Mouse (Mus musculus): Measurements from ENCODE around the gene Mex3a. TPM values are rescaled to one million over a fixed set of nuclear protein-coding genes. Genes with fewer than 3 reads are reported as not detected.

Gene Mex3a
- polyA plus RNA-seq, 1 experiment: 8.1 TPM

DNA sequence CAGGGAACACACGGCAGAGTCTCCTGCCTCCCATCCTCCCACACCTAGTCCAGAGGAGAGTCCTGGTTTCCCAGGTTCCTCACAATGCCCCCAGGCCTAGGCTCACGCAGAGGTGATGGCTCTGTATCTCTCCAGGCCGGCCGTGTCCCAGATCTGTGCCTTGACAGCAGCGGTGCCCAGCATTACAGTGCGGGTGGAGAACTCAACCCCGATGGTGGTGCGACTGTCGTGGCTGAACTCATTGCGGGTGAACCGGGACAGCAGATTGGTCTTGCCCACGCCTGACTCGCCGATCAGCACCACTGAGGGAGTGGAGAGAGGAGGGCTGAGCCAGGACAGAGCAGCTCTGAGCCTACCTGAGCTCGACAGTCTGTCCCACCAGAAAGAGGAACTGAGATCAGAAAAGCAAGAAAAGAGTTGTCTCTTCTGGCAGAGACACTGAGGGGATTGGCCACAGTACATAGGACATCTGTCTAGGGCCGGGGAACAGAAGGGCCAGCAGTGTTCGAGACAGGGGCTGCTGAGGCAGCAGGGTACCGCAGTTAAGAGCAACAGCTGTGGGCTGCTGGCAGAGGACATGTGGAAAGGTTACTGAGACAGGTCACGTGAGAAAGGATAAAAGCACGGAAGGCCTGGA is 12.9 kb downstream of the Mex3a start:
- Histone ChIP-seq H3ac (ENCODE audit: control insufficient read depth, insufficient read length) (no peak overlapping the region), H3K27me3 (ENCODE audit: control insufficient read depth, insufficient read depth, insufficient read length) (no peaks in the 10 kb centered on the region), H3K79me2 (ENCODE audit: control insufficient read depth, insufficient read depth) (no peaks in the 10 kb centered on the region), H3K4me3 (no peak overlapping the region), H3K4me2 (ENCODE audit: low read depth) (no peak overlapping the region), H3K36me3 (ENCODE audit: control insufficient read depth, insufficient read depth) (no peaks in the 10 kb centered on the region)
- no peak for TF ChIP-seq CEBPB (IDR thresholded peaks at IDR 0.05; ENCODE audit: insufficient read depth, poor library complexity, severe bottlenecking)
- TF ChIP-seq MAX (IDR thresholded peaks at IDR 0.05; ENCODE audit: low read depth): no peak
- TF ChIP-seq REST (IDR thresholded peaks at IDR 0.05; ENCODE audit: insufficient read depth, insufficient read length): no peak
- TF ChIP-seq MYOD1 (IDR thresholded peaks at IDR 0.05; ENCODE audit: control insufficient read depth in 1 of 3, insufficient read length in 2 of 3, low read depth in 2 of 3): no peak
- TF ChIP-seq POLR2AphosphoS2 (IDR thresholded peaks at IDR 0.05; ENCODE audit: insufficient read length, low read depth): no peak
- TF ChIP-seq SRF (IDR thresholded peaks at IDR 0.05; ENCODE audit: control insufficient read depth, insufficient read length, low read depth): no peak
- TF ChIP-seq TCF12 (IDR thresholded peaks at IDR 0.05; ENCODE audit: insufficient read depth, poor library complexity, severe bottlenecking): no peak
- no peak for TF ChIP-seq POLR2A (IDR thresholded peaks at IDR 0.05; ENCODE audit: insufficient read length, low read depth)
- no peak for TF ChIP-seq E2F4 (IDR thresholded peaks at IDR 0.05; ENCODE audit: insufficient read depth)
- TF ChIP-seq TCF3 (IDR thresholded peaks at IDR 0.05; ENCODE audit: insufficient read length, low read depth): no peak
- no peak for TF ChIP-seq USF1 (IDR thresholded peaks at IDR 0.05; ENCODE audit: low read depth)
- no peak for TF ChIP-seq MYOG (IDR thresholded peaks at IDR 0.05; ENCODE audit: control insufficient read depth in 1 of 3, insufficient read depth in 1 of 3, insufficient read length in 2 of 3, low read depth in 2 of 3)

DNA sequence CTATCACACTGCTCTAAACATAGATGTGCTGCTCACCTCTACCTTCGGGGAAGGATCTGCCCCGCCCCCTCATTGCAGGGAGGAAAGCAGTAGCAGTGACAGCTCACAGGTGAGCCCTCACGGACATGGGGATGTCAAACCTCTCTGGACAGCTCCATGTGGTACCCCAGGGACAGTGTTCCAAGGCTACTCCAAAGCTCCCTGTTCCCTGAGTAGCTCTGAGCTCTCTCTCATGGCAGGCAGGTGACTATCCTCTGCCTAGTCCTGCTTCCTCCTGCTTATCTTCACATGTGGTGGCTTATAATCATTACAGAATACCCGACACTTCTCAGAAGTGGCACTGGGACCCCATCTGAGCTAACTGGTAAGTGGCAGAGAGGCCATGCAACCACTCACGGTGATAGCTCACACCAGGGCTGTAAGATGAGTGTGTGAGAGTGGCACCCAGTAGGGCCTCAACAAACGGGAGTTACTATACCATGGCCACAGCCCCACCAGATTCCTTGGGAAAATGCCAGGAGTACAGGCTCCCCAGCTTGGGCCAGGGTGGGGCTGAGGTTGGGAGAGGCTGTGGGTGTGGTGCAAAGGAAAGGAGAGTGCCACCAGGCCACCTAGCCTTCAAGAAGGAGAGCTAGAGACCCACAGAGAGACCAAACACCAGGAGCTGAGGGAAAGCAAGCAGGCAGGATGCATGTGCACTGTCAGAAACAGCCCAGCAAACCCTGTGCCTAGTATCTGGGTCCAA is 14.7 kb downstream of the Mex3a start:
- peaks cover 7% of the 10 kb centered on the region for H3K79me2 ChIP-seq (ENCODE audit: control insufficient read depth, insufficient read depth)
- no peaks in the 10 kb centered on the region for H3K36me3 ChIP-seq (ENCODE audit: control insufficient read depth, insufficient read depth)
- no peak overlapping the region for H3K4me3 ChIP-seq
- no peak overlapping the region for H3K4me2 ChIP-seq (ENCODE audit: low read depth)
- no peaks in the 10 kb centered on the region for H3K27me3 ChIP-seq (ENCODE audit: control insufficient read depth, insufficient read depth, insufficient read length)
- TF ChIP-seq TCF3 (IDR thresholded peaks at IDR 0.05; ENCODE audit: insufficient read length, low read depth) (no peak), REST (IDR thresholded peaks at IDR 0.05; ENCODE audit: insufficient read depth, insufficient read length) (no peak), SRF (IDR thresholded peaks at IDR 0.05; ENCODE audit: control insufficient read depth, insufficient read length, low read depth) (no peak), MYOG (IDR thresholded peaks at IDR 0.05; ENCODE audit: control insufficient read depth in 1 of 3, insufficient read depth in 1 of 3, insufficient read length in 2 of 3, low read depth in 2 of 3) (no peak), MYOD1 (IDR thresholded peaks at IDR 0.05; ENCODE audit: control insufficient read depth in 1 of 3, insufficient read length in 2 of 3, low read depth in 2 of 3) (no peak), USF1 (IDR thresholded peaks at IDR 0.05; ENCODE audit: low read depth) (no peak), POLR2AphosphoS2 (IDR thresholded peaks at IDR 0.05; ENCODE audit: insufficient read length, low read depth) (no peak), POLR2A (IDR thresholded peaks at IDR 0.05; ENCODE audit: insufficient read length, low read depth) (no peak), E2F4 (IDR thresholded peaks at IDR 0.05; ENCODE audit: insufficient read depth) (no peak), TCF12 (IDR thresholded peaks at IDR 0.05; ENCODE audit: insufficient read depth, poor library complexity, severe bottlenecking) (no peak)
- no peak overlapping the region for H3ac ChIP-seq (ENCODE audit: control insufficient read depth, insufficient read length)

DNA sequence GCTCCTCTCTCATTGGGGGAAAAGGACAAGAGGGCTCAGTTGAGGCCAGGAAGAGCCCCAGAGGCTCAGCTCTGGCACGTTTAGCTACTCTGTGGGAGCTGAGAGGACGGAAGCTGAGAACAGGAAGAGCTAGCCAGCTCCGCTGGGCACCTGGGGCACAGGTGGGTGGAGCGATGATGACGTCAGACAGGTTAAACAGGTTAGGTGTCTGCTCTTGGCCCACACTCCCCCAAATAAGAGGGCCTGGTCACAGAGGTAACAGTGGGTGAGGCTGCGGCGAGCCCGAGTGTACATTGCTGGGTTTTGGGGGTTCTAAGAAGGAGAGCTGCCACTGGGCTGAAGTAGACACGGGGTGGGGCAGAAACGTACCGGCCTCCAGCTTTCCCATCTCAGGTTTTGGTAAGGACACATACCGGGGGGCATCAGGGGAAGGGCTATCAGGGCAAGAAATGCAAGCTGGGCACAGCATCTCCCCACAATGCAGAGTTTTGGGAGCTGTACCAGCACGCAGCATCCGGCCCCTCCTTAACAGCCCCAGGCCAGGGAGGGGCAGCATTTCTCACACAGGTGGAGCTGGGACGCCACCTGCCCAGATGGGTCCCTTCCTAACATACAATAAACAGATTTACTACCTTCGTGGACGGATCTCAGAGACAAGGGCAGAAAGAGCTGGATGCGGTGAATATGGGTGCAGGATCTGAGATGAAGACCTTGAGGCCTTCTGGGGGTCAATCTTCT is 16.2 kb downstream of the Mex3a start, which contains the start of gene Rab25:
TSS of gene Rab25 (minus strand) at position 121 of the 738 bp plus-strand sequence.
- no peak within 1 kb of the TSS for H3ac ChIP-seq (ENCODE audit: control insufficient read depth, insufficient read length)
- TF ChIP-seq E2F4 (IDR thresholded peaks at IDR 0.05; ENCODE audit: insufficient read depth): no peak
- no peak for TF ChIP-seq POLR2A (IDR thresholded peaks at IDR 0.05; ENCODE audit: insufficient read length, low read depth)
- TF ChIP-seq MYOG (IDR thresholded peaks at IDR 0.05; ENCODE audit: control insufficient read depth in 1 of 3, insufficient read depth in 1 of 3, insufficient read length in 2 of 3, low read depth in 2 of 3): no peak
- no peak for TF ChIP-seq MAX (IDR thresholded peaks at IDR 0.05; ENCODE audit: low read depth)
- TF ChIP-seq SRF (IDR thresholded peaks at IDR 0.05; ENCODE audit: control insufficient read depth, insufficient read length, low read depth): no peak
- TF ChIP-seq TCF3 (IDR thresholded peaks at IDR 0.05; ENCODE audit: insufficient read length, low read depth): no peak
- TF ChIP-seq REST (IDR thresholded peaks at IDR 0.05; ENCODE audit: insufficient read depth, insufficient read length): no peak
- no peak for TF ChIP-seq USF1 (IDR thresholded peaks at IDR 0.05; ENCODE audit: low read depth)
- TF ChIP-seq CEBPB (IDR thresholded peaks at IDR 0.05; ENCODE audit: insufficient read depth, poor library complexity, severe bottlenecking): no peak
- TF ChIP-seq POLR2AphosphoS2 (IDR thresholded peaks at IDR 0.05; ENCODE audit: insufficient read length, low read depth): no peak
- peaks cover 13% of the 10 kb centered on the region for H3K79me2 ChIP-seq (ENCODE audit: control insufficient read depth, insufficient read depth)
- H3K27me3 ChIP-seq (ENCODE audit: control insufficient read depth, insufficient read depth, insufficient read length): no peaks in the 10 kb centered on the region
- H3K4me2 ChIP-seq (ENCODE audit: low read depth): no peak within 1 kb of the TSS
- H3K36me3 ChIP-seq (ENCODE audit: control insufficient read depth, insufficient read depth): no peaks in the 10 kb centered on the region
- H3K4me3 ChIP-seq: no peak within 1 kb of the TSS

GRCm38 (mm10) chr3:88551586-88551985 is 19.4 kb downstream of the Mex3a start:
- Histone ChIP-seq H3K27me3 (ENCODE audit: control insufficient read depth, insufficient read depth, insufficient read length) (no peaks in the 10 kb centered on the region), H3ac (ENCODE audit: control insufficient read depth, insufficient read length) (no peak overlapping the region), H3K4me2 (ENCODE audit: low read depth) (peak overlapping the region; percentile 87), H3K4me3 (peak overlapping the region; percentile 85), H3K79me2 (ENCODE audit: control insufficient read depth, insufficient read depth) (peaks cover 33% of the 10 kb centered on the region), H3K36me3 (ENCODE audit: control insufficient read depth, insufficient read depth) (no peaks in the 10 kb centered on the region)
- TF ChIP-seq TCF12 (IDR thresholded peaks at IDR 0.05; ENCODE audit: insufficient read depth, poor library complexity, severe bottlenecking) (no peak), E2F4 (IDR thresholded peaks at IDR 0.05; ENCODE audit: insufficient read depth) (no peak)

Data from myocyte (in vitro differentiated cells).